Mouse (Mus musculus) ES-CJ7 (cell line): ENCODE results near the gene Rras2.

Source experiments
- DNase-seq: peaks from one replicate; pipeline ENCODE4 v3.0.0; 2011; ENCODE audit warnings: low read depth, low spot score

Gene Rras2

DNA sequence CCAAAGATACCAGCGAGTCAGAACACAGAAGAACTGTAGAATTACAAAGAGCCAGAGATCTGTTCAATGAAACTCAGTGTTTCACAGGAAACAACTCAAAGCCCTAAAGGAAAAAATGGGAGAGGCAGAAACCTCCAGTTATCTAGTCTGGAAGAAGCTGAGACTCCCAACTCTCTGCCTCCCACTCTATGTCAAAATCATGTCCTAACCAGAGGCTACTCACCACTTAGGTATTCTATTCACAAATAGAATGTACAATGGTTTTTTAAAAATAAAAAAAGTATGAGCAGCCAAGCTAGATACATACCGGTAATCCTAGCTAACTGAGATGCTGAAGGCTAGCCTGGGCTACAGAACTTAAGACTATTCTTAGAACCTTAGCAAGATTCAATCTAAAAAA lies 3.3 kb downstream of the Rras2 start:
- DNase-seq: no peak

DNA sequence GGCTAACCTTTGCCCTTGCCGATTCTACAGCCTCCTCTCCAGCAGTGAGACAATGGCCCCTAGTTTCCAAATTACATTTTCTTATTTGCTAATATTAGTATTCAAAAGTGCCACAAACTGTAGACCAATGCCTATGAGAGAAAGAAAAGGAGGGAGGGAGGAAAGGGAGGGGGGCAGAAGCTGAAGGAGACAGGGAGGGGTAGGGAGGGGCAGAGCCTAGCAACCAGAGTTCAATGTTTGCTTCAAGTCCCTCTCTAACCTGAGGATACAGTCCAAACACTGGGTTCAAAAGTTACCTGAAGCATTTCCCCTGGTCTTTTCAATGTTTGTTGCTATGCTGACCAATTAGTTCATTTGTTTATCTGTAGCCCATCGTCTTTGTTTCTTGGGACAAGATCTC lies 7.1 kb downstream of the Rras2 start:
- DNase-seq: no peak

DNA sequence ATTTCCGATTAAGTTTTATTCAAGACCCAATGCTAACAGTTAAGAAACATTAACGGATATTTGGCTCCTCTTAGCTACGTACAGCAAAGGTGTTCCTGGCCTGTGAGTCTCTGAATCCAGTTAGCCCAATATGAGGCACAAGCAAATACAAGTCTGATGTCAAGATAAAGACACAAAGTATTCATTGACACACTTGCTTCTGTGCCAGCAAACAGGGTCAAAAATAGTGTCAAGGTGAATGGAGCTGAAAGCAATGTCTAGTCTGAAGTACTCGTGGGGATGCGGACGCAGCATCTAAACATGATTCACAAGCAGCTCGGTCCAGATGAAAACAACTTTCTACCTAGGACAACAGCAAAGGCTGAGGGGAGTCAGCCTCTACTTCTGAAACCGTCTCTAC lies 11.7 kb downstream of the Rras2 start:
- no peak for DNase-seq

GRCm38 (mm10) chr7:114103629-114104347 lies 13.8 kb downstream of the Rras2 start:
- no peak for DNase-seq

- no peak for DNase-seq
These were observed 14.4 kb downstream of the Rras2 start for GRCm38 (mm10) chr7:114103152-114103551.

GRCm38 (mm10) chr7:114102609-114103008 lies 15.0 kb downstream of the Rras2 start:
- no peak for DNase-seq

- no peak for DNase-seq
These were observed 16.2 kb downstream of the Rras2 start for GRCm38 (mm10) chr7:114101412-114101811.

GRCm38 (mm10) chr7:114093548-114094174 lies 23.9 kb downstream of the Rras2 start:
- DNase-seq: no peak

DNA sequence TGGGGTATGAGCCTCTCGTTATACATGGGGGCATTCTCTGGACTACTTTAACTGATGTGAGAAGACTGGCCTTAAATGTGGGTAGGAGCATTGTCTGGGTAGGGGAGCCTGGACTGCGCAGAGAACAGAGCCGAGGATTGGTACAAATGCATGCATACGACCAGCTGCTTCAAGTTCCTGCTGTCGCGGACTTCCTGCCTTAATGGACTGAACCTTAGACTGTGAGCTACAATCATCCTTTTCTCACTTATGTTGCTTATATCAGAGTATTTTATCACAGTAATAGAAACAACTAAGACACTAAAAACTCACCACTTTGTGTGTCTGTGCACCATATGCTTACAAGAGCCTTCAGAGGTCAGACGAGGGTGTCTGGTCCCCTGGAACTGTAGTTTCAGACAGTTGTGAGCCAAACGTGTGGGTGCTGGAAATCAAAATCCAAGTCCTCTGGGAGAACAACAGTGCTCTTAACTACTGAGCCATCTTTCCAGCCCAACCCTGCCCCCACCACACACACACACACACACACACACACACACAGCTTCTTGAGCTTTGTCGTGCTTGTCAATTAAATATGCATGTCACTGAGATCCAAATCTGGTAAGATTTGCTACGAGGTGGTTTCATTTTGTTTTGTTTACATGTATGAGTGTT lies 26.6 kb downstream of the Rras2 start:
- DNase-seq: no peak

DNA sequence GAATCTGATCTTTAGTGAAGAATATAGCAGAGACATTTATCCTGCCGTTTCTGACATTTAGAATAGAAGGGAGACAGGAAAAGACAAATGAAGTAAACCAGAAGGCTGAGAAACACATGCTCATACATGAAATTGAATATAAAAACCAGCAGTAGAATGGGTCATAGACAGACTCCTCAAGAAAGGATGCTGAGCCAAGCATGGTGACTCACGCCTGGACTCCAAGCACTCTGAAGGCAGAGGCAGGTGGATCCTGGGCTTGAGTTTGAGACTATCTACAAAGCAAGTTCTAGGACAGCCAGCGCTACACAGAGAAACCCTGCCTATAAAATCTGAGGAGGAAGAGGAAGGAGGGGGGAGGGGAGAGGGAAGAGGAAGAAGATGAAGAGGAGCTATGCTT lies 27.4 kb downstream of the Rras2 start:
- DNase-seq: no peak

DNA sequence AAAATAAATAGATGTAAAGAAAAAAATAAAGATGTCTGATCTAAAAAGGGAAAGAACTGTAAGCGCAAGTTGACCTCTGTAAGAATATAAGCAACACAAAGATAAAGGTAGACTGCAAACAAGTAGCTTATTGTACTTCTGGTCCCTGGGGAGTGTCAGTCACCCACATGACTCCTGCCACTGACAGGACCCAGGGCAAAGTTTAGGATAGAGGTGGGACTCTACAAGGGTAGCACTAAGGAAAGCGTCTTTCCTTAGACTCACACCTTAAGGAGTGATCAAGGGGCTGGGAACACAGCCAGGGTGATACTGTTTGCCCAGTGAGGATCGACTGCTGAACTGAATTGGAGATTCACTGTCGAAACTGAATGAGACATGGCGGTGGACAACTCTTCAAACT lies 28.7 kb downstream of the Rras2 start:
- no peak for DNase-seq

DNA sequence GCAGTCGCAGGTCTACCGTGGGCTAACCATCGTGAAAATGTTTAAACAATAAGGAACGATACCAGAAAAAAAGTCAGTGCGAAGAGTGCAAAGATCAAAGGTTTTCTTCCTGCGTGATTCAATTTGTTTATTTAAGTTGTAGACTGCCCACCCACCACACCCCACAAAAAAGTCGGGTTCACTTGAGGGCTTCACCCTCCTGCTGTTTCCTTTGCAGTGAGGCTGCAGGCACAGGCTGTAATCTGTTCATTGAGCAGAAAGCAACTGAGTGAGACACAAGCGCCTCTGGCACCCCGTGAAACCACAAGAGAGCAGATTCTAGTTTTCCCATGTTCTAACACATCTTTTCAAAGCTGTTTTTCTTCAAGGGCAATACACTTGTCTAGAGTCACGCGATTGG lies 29.6 kb downstream of the Rras2 start:
- DNase-seq: no peak

- DNase-seq: no peak
These were observed 30.2 kb downstream of the Rras2 start for GRCm38 (mm10) chr7:114087341-114087740.

DNA sequence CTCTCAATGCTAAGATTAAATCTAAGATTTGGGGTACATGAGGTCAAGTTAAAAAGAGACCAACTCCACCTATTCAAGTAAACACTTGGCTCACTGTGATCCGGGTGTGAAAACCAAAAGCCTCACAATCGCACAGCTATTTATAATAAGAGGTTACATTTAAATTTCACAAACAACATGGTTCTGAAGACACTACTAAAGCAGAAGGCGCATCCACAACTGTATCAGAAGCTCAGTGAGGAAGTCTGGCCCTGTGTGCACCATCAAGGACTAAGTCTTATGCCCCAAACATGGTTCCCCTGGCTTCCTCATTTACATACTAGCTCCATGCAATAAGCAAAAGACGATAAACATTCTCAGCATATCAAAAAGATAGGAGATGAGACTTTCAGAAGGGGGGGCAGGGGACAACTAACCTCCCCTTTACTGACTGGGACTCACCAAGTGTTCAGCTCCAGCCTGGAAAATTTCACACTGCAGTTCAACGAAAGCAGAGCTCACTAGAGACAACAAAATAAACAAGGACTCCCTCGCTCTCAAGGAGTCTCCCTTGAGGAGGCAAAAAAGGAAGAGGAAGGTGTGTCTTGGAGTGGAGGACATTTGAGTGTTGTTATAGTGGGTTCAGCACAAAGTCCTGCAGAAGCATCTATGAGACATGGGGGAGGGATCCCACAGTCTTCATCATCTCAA lies 31.4 kb downstream of the Rras2 start:
- DNase-seq: no peak

DNA sequence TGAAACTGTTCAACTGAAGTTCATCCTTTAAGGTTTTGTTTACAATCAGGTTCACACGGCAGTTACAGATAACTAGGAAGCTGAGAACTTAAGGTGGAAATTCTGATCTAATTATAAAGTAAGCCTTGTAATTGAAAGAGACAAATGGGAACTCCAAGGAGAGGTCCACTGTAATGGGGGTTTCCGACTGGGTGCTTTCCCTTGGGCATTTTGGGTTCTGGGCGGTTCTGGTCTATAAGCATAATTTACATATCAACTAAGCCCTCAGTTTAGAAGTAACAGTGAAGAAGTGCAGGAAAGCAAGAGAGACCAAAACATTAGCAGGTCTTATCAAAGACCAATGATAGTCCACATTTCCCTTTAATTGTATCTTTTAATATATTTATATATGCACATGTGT lies 33.8 kb downstream of the Rras2 start:
- DNase-seq: no peak

DNA sequence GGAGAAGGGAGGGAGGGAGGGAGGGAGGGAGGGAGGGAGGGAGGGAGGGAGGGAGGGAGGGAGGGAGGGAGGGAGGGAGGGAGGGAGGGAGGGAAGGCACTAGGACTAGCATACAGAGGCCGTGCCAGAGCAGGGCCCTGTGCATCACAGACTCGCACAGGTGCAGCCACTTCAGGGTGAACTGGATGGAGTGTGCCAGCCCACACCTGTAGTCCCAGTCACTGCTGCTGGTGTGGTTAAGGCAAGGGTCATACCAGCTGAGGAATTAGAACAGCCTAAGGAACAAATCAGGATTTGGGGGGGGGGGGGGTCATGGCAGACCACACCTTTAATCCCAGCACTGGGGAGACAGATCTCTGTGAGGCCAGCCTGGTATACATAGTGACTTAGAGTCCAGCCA lies 34.5 kb downstream of the Rras2 start:
- no peak for DNase-seq

DNA sequence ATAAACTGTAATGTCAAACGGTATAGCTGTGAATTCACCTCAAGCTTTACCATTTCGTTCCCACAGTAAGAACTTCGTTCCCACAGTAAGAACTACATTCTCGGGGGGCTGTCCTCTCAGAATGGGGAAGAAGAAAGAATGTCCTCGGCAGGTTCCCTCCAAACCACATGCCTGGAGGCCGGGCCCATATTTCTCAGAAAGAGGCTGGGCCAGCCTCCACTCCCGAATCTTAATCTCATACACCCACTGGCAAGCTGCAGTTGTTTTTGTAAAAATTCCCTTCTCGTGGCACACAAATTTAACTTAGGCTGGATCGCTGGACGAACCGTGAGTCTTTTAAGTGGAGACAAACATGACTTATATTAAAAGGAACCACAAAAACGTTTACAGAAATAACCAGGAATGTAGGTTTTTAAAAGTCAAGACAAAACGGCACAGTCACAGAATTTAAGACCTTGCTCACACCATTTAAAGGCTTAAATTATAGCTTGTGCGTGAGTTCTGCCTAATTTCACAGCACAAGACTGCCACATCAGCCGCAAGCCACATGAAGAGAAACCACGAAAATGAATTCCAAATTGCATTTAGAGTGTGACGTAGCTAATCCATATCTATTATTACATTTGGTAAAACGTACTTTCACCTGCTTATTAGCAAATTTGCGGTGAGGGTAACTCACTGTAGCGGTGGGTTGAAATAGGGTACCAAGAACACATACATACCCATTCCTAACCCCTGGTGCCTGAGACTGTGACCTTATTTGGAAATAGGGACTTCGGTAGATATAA lies 35.8 kb downstream of the Rras2 start:
- DNase-seq: no peak

DNA sequence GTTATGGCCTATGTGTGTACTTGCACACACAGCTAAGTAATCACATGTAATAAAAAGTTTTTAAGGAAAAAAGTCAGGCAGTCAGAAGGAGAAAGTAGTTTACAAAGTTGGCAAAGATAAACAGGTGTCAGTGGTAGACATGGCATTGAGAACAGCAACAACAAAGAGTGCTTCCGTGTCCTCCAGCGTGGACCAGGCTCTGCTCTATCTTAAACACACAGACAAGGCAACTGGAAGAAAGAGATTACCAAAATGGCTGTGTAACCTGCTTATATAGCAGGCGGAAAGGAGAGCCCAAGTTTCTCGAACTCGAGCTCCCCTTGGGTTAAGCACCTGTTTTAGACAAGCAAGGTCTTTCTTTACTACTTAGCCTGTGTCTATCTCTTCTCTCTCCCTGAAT lies 37.3 kb downstream of the Rras2 start:
- no peak for DNase-seq

- no peak for DNase-seq
These were observed 38.2 kb downstream of the Rras2 start for GRCm38 (mm10) chr7:114079343-114079742.

GRCm38 (mm10) chr7:114074595-114074994 lies 43.0 kb downstream of the Rras2 start:
- no peak for DNase-seq

- no peak for DNase-seq
These were observed 43.4 kb downstream of the Rras2 start for GRCm38 (mm10) chr7:114074133-114074532.
